In genomic region chr12:74544172-74544571, GRCm38 (mm10) we compare ENCODE assay signal across 33 mouse cellular contexts.
"Had no signal": no experiment of that assay in that cellular context is flagged by ENCODE, and none has a peak within 500 bp of the region (broad histone marks: within the 10 kb centered on the region; RNA-seq: fewer than 3 reads in every experiment).

No protein-coding gene starts in this region.

- ATAC-seq: hindbrain, embryonic 16.5 days; hindbrain, postnatal 0 days; inflammation-experienced regulatory T-cells, adult 6 months had no signal

- H3K4me2 ChIP-seq: heart, embryonic 11.5 days; heart, embryonic 12.5 days; heart, embryonic 13.5 days; heart, embryonic 15.5 days; hindbrain, embryonic 12.5 days; hindbrain, embryonic 13.5 days; hindbrain, embryonic 14.5 days; hindbrain, embryonic 15.5 days; kidney, embryonic 15.5 days had no signal

- H3K4me3 ChIP-seq: heart, adult 2 months; heart, embryonic 10.5 days; heart, embryonic 12.5 days; heart, embryonic 13.5 days; heart, embryonic 15.5 days; hindbrain, embryonic 10.5 days; hindbrain, embryonic 12.5 days; hindbrain, embryonic 13.5 days; hindbrain, embryonic 15.5 days; kidney, embryonic 15.5 days; layer of hippocampus, adult 2 months; left cerebral cortex, adult 2 months had no signal

- H3K36me3 ChIP-seq: heart, embryonic 10.5 days; heart, embryonic 12.5 days; heart, embryonic 13.5 days; heart, embryonic 15.5 days; hindbrain, embryonic 10.5 days; hindbrain, embryonic 12.5 days; hindbrain, embryonic 13.5 days; hindbrain, embryonic 15.5 days; kidney, embryonic 15.5 days had no signal

- H3K4me1 ChIP-seq: heart, embryonic 10.5 days; heart, embryonic 12.5 days; heart, embryonic 13.5 days; heart, embryonic 15.5 days; hindbrain, embryonic 10.5 days; hindbrain, embryonic 12.5 days; hindbrain, embryonic 13.5 days; hindbrain, embryonic 15.5 days; kidney, embryonic 15.5 days had no signal

- H3K27me3 ChIP-seq: heart, embryonic 12.5 days; heart, embryonic 13.5 days; heart, embryonic 15.5 days; hindbrain, embryonic 12.5 days; hindbrain, embryonic 13.5 days; hindbrain, embryonic 15.5 days; kidney, embryonic 15.5 days had no signal

- H3K9me3 ChIP-seq: heart, embryonic 10.5 days; heart, embryonic 13.5 days; heart, embryonic 15.5 days; hindbrain, embryonic 10.5 days; hindbrain, embryonic 12.5 days; hindbrain, embryonic 13.5 days; hindbrain, embryonic 15.5 days; kidney, embryonic 15.5 days had no signal

- H3K9ac ChIP-seq: heart, embryonic 12.5 days; heart, embryonic 13.5 days; heart, embryonic 15.5 days; hindbrain, embryonic 12.5 days; hindbrain, embryonic 13.5 days; hindbrain, embryonic 14.5 days; hindbrain, embryonic 15.5 days; kidney, embryonic 15.5 days had no signal

- DNase-seq: heart, adult 2 months; heart, postnatal 10 days; heart, postnatal 14 days; heart, postnatal 36 days; heart, postnatal 4 days; kidney, adult 11 months; kidney, adult 18-20 months; kidney, adult 2 months; kidney, adult 8-10 months; kidney, postnatal 10 days; kidney, postnatal 14 days; kidney, postnatal 25 days; kidney, postnatal 36 days; kidney, postnatal 4 days; layer of hippocampus, adult 9-11 months; layer of hippocampus, postnatal 36 days had no signal

- H3K27ac ChIP-seq: heart, adult 2 months; heart, embryonic 10.5 days; heart, embryonic 13.5 days; heart, embryonic 15.5 days; hindbrain, embryonic 10.5 days; hindbrain, embryonic 12.5 days; hindbrain, embryonic 13.5 days; hindbrain, embryonic 14.5 days; hindbrain, embryonic 15.5 days; hindbrain, postnatal 0 days; kidney, embryonic 15.5 days; kidney, postnatal 0 days; layer of hippocampus, adult 2 months; left cerebral cortex, adult 2 months had no signal
